Mouse (Mus musculus) G1E-ER4 (cell line): ENCODE data around the gene Ube2cbp. TPM values are rescaled to one million over a fixed set of nuclear protein-coding genes. Genes with fewer than 3 reads are reported as not detected.

Experiments
- GATA1 ChIP-seq: IDR thresholded peaks from one replicate; pipeline ENCODE4 v1.8.0; 2012; ENCODE audit warnings: low read length, inconsistent platforms
- polyA plus RNA-seq: library from polyadenylated mRNA; stranded (reverse); fragments of >175 nt; gene quantifications from 2 replicates; pipeline ENCODE4 v1.2.3, GENCODE M21; 2012

The Ube2cbp gene
- polyA plus RNA-seq, 1 experiment = 3.9 TPM

DNA sequence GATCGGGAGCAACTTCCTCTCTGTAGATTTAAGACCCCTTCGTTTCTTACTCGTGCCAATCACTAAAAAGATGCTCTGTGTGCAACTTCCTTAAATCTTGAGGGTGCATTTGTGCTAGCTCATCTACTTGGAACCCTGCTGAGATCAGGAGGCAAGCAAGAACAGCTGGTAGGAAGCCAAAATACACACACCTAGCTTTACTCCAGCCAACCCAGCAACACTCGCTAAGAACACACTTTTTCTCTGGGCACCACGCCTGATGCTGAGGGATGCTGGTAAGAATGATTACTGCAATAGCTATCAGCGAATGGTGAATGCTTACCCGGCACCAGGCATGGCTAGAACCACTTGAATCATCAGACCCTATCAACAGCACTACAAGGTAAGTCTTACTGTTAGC lies 17.9 kb downstream of the Ube2cbp start:
- no peak for TF ChIP-seq GATA1

DNA sequence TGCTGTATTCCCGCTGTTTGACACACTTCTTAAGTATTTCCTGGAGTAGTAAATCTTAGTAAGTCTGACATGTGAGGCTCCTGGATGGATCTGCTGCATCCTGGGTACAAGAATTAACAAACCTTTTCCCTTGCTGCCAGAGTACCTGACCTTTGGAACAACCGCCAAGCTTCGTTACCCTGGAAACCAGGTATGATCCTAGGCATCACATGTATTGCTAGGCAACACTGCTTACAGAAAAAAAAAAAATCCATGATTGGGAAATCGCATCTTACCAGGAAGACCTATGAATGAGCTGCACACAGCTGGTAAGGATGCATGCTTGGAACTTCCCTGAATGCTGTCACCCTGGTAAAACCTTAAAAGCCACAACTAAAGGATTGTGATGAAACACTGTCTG lies 22.5 kb downstream of the Ube2cbp start:
- no peak for TF ChIP-seq GATA1

DNA sequence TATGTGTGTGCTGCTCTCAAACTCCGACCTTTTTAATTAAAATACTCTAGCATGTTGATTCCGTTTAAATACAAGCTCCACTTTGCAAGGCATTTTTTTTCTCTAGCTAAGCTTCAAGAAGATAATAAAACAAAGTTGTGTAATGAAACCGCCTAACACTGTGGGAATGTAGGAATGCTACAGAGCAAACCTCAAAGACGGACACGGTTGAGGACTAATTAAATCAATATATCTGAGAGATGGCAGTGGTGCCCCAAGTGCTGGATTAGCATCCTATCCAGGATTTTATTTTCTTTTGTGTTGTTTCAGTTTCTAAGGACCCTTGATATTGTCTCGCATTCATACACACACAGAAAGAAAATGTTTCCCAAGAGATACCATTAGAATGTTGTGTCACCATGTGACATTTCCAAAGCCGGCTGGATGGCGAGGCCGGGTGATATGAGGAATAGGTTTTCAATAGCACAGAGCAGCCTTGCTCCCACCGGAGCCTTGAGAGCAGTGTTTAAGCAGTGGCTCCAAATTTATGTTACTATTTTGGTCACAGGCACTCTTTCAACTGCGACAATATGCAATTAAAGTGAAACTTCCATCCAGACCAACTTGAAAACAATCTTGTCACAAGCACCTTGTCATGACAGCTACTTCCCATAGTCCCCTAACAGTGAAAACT lies 26.3 kb downstream of the Ube2cbp start:
- no peak for TF ChIP-seq GATA1

DNA sequence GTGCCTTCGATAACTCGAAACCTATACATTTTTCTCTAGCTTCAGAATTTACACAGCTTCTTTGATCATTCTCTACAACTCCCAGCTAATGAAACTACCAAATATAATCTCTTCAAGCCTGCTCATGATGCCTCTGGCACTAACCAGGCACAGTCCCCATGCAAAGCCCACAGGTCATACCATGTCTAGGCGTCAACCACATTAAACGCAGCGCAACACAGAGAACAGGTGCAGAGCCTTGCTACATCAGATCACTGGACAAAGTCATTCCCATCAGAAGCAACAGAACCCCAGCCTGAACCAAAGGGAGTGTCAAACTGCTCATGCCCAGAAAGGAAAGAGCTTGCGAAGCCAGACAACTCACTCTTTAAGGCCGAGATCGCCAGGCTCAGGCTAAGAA lies 28.1 kb downstream of the Ube2cbp start:
- TF ChIP-seq GATA1 = no peak

DNA sequence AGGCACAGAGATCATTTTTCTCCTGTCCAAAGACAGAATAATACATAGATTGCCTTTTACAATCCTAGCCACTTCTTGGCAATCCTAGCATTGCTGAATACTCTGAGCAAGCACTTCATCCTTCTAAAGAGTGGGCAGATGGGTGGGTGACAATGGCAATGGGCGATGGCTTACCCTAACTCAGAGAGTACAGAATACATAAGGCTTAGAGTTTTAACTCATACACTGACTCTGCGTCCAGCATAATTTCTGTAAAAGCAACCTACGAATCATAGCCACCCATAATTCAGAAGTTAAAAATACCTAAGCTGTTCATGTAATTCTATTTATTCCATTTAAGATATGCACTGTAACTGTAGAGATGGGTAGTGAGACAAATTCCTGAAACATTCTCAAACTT lies 29.2 kb downstream of the Ube2cbp start:
- TF ChIP-seq GATA1 = no peak

DNA sequence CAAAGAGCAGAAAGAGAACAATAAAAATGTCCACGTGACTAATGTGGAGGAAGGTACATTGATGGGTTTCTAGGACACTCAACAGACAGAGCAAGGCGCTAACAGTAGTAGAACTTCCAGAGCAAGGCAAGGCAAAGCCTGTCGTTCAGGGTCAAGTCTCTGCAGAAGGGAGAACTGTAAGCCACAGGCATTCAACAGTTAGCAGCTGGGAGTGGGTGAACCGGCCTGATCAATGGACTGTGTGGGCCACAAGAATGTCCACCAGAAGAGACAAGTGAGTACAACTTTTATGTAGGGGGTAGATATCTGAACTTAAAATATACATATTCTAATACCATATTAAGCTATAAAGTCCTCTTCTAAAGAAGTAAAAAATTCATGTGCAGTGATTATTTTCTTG lies 41.4 kb downstream of the Ube2cbp start:
- TF ChIP-seq GATA1 = no peak

DNA sequence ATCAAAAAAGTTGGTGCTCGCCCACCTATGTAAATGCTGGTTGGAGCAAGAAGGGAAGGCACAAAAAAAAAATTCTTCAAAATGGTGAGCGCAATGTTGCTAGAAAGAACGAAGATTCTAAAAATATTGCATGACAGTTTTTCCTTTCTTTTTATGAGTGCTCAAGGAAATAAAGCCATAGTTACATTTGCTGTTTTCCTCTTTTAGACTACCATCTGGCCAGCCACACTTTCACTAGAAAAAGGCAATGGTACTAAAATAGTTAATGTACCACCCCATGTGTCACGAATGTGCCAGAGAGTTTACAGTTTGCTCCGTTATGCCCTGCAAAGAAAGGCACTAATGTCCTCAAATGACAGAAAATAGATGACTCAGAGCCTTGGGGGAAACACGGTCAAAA lies 45.4 kb downstream of the Ube2cbp start:
- no peak for TF ChIP-seq GATA1

DNA sequence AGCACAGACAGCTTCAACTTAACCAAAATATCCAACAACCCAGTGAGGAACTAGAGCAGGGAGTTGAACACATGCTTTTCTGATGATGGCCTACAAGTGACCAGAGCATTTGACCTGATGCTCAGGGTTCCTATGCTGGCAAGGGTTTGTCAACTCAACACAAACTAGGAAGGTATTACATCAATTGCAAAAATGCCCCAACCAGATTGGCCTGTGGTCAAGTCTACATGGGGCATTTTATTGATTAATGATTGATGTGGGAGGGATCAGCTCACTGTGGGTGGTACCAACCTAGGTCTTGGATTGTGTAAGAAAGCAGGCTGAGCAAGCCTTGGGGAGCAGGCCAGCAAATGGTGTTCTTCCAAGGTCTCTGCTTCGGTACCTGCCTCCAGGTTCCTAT lies 46.8 kb downstream of the Ube2cbp start:
- no peak for TF ChIP-seq GATA1

DNA sequence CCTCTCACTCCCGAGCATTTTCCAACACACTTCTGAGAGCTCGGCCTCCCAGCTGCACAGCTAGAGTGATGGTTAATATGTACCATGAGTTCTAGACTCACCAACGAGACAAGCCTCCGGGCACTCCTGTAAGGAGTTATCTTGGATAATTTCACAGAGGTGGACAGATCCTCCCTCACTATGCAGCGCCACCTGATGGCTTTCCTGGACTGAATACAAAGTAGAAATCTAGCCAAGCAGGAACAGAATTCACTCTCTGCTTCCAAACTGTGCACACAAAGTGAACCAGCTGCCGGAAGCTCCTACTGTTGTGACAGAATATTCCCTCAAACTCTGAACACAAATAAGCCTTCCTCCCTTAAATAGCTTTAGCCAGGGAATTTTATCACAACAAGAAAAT lies 69.0 kb downstream of the Ube2cbp start:
- TF ChIP-seq GATA1 = no peak

DNA sequence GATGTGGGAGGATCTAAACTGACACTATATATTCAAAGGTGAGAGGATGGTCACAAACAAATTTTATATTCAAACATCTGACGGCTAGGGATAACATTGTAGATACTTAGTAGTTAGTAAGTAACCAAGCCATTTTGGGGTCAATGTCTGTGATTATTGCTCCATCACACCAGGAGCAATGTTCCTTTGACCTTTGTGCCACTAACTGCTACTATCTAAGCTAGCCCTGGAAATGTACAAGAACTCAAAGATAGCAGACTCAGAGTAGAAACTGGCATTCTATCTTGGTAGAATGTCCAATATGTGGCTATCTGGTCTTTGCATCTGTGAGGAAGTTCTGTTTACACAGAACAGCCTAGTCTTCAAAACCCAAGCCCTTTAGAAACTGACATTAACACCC lies 69.7 kb downstream of the Ube2cbp start:
- TF ChIP-seq GATA1 = no peak

DNA sequence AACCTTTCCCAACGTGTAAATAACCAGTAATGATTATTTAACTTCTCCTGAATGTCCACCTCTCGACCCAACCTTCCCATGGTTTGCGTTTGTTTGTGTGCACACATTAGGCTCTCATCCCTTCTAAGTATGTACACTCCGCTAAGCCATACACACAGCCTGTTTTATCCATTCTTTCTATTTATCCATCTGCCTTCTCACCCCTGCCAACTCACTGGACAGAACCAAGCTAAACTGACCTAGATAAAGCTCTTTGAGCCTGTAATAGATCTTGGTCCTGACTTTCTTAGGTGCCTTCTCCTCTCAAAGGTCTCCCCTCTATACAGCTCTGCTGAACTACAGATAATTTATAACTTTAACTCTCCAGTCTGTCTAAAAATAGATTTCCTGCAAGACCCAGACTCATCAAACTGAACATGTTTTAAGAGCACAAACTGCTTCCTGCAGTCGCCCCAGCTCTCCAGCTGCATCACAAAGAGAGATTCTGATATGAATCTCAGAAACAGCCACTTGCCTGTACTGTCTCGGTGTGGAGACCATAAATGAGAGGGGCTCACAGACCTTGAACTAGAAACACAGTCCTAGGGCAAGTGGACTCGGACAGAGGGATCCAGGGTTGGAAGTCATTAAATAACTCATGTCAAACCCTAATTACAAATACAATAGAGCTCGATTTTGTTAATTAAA lies 71.0 kb downstream of the Ube2cbp start:
- TF ChIP-seq GATA1 = no peak

DNA sequence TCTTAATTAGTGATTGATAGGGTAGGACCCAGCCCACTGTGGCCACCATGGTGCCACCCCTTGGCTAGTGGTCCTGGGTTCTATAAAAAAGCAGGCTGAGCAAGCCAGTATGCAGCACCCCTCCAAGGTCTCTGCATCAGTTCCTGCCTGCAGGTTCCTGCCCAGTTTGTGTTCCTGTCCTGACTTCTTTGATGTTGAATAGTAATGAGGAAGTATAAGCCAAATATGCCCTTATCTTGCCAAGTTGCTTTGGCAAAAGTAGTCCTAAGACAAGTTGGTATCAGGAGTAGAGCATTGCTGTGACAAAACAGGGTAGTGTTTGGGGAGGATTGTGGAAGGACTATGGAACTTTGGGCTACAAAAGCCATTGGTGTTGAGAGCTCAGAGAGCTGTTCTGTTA lies 73.3 kb downstream of the Ube2cbp start:
- TF ChIP-seq GATA1 = no peak

DNA sequence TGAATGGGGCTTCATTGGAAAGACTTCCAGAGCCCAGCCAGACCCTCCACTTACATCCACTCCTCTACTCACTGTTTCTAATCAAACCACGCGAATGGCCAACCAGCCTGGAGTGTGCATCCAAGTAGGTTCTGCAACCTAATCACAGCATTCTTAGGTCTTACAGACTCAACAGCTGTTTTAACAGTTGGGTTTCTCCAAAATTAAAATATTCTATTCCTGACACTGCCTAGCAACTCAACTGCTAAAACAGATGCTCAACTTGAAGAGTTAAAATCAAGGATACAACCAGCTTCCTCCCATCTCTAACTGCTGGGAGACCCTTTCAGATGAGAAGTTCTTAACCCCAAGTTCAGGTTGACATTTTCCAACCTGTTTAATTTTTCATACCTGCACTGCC lies 74.0 kb downstream of the Ube2cbp start:
- TF ChIP-seq GATA1 = no peak

DNA sequence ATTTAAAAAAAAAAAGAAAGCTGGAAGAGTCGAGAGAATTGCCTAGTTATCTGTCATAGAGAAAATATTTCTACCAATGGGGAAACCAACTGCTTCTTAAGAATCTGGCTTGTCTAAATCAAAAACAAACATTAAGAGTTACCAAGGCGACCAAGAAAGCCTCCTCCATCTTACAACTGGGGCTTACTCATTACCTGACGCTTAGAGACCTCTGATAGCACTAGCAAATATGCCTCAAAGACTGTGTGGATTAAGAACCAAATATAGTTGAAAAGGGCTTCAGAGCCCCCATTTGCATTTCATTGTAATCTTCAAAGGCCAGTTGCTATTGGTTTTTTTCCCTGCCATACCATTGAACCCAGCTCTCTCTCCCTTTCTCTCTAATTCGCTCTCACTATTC lies 76.2 kb downstream of the Ube2cbp start:
- TF ChIP-seq GATA1 = no peak

DNA sequence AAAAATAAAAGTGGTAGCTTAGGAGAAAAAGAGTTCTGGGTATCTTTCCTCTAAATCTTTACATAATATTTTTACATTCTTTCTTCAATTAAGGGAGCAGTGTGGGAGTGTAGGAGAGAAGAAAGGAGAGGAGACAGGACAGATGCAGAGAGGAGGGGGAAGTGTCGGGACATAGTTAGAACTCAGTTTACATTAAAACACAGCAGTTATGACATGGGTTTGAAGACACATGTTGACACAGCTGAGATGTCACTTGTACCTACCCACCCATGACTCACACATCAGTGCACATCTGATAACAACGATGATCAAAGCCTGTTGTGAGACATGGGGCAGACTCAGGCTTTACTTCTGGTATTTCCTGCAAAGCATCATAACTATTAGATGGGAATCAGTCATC lies 87.8 kb downstream of the Ube2cbp start:
- TF ChIP-seq GATA1 = no peak

DNA sequence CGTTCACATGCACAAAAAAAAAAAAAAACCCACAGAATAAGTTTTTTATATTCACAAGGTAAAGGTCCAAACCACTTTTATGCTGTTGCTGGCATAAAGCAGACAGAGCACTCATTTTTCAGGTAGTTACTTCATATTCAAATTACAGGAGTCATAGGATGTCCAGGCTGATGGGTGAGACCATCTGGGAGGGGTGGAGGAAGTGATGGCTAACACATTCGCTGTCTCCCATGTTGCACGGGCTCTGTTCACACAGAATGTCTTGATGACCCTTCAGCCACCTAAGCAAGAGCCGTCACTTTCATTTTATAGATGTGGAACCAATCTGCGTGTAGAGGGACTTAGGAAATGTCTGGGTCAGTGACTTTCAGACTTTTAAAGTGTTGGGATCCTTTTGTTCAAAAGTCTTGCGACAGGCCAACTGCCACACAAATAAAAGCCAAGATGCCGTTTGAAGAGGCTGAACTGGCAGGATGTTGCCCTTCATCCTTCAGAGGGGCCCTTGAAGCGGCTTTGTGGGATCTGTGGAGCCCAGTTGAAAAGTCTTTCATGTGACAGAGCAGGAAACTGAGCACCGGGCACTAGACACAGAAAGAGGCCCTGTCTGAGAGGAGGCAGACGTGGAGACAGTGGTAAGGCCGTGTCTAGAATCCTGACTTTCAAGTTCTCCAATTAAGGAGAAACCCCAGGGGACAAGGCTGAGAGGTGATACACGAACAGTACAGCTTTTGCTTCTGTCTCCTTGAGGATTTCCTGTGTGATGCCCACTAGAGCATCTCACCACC lies 91.8 kb downstream of the Ube2cbp start:
- no peak for TF ChIP-seq GATA1

DNA sequence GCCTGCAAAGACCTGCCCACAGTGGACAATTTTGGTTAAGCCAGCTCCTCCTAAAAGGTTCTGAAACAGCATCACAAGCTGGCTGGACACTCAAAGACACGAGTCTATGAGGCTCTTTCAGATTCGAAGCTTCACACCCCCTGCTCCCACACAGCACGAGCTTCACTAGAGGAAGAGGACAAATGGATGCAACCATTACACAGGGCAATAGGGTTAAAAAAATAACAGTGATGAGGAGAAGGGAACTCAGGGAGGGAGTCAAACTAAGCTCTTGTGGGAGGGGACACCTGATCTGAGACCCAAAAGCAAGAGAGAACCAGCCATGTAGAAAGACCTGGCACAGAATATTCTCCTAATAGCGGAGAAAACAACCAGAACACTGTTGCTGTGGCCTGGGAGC lies 95.5 kb downstream of the Ube2cbp start:
- no peak for TF ChIP-seq GATA1

DNA sequence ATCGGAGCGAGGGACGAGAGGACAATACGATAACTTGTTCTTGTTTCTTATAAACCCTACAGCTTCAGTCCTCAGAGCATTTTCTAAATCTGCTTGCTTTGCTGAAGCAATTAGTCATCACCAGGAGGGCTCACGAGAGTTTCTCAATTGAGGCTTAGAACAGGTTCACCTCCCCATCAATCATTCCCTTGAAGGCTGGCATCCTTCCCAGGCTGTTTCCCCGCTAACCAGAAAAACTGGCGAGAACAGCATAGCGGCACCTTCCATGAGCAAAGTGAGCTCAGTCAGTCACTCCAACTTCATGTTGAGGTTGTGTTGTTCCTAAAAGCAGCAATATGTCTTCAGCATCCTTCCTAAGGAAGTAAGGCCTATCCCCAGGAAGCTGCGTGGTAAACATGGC lies 104.2 kb downstream of the Ube2cbp start:
- TF ChIP-seq GATA1 = no peak
